Mouse (Mus musculus) gastrocnemius, postnatal 14 days (tissue): ENCODE measurements around the gene Reep1. TPM values are rescaled to one million over a fixed set of nuclear protein-coding genes. Genes with fewer than 3 reads are reported as not detected.
A peak's percentile ranks its signal among the peaks of the same experiment; 100 is the strongest.

Experiments
- DNase-seq: peaks from one replicate; pipeline ENCODE4 v3.0.0; 2021; ENCODE audit warnings: mixed read lengths
- intact Hi-C: fragments of 180-260 bp; cut with DNase I; formaldehyde crosslinking; loops from one replicate; pipeline ENCODE4 v1.15.1; 2025; ENCODE audit warnings: low total_unique reads
- long read RNA-seq, 2 experiments: library from polyadenylated mRNA; stranded (forward); transcript quantifications; one replicate each; pipeline ENCODE4 v2.0.0; 2021
- total RNA-seq, 2 experiments: library from RNA; stranded (reverse); gene quantifications; 2 replicates each; pipeline ENCODE4 v1.2.3; 2021

Gene Reep1
- 10 to 100 TPM; 84.7 to 92.8 TPM for total RNA-seq
- long read RNA-seq, experiment 1, transcript Reep1-201 (7 exons, 3,924 nt): minor isoform, 16 of 116 reads
- long read RNA-seq, experiment 1, transcript Reep1-203 (9 exons, 3,339 nt): major isoform, 58 of 116 reads
- long read RNA-seq, experiment 1, partial matches to known transcripts: 17 of 116 reads
- long read RNA-seq, experiment 1, other reads (novel, unspliced or antisense): 25 of 116 reads
- long read RNA-seq, experiment 2, transcript Reep1-203 (9 exons, 3,339 nt): major isoform, 62 of 116 reads
- long read RNA-seq, experiment 2, transcript Reep1-201 (7 exons, 3,924 nt): minor isoform, 14 of 116 reads
- long read RNA-seq, experiment 2, partial matches to known transcripts: 4 of 116 reads
- long read RNA-seq, experiment 2, other reads (novel, unspliced or antisense): 36 of 116 reads

GRCm38 (mm10) chr6:71707511-71708501 is at the start of gene Reep1:
Gene Reep1 (plus strand): TSS chr6:71707561.
- DNase-seq: peak; percentile 72
- intact Hi-C loops: no loop called here

GRCm38 (mm10) chr6:71658290-71658689 is 49.1 kb upstream of the Reep1 start:
- intact Hi-C loops: no loop called here
- DNase-seq: no peak

DNA sequence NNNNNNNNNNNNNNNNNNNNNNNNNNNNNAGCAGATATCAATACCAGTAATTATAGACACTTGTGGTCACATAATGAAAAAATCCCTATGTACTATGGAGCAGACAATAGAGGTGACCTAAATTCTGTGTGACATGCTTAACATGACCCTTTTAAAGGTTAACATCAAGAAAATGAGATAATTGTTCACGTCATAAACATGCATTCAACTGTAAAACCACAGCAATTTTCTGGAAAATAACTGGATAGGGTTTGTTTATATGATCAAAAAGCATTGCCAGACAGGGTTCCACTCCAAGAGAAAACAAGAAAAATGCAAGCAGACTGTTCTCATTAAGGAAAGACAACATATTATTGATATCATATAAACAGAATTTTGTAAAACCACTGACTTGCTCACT is 42.9 kb upstream of the Reep1 start:
- no peak for DNase-seq
- intact Hi-C loops: no loop called here

DNA sequence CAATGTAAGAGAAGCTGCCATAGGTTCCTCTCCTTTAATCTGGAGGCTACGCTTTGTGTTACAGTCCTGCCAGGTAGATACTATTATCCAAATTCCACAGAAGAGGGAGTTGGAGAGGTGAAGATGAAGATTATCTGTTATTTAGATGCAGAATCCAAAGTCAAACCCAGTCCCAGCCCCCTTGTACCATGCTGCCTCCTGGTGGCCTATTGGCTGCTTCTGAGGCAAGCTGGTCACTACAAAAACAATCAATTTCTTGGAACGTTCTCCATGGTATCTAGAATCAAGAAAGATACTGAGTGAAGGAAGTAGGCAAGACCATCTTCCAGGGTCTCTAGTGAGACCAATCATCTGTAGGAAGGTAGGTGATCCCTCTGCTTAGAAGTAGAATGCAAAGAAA is 34.2 kb upstream of the Reep1 start:
- DNase-seq: no peak
- intact Hi-C loops: no loop called here

- no peak for DNase-seq
- intact Hi-C loops: no loop called here
Measured at GRCm38 (mm10) chr6:71678891-71679290, 28.5 kb upstream of the Reep1 start.

DNA sequence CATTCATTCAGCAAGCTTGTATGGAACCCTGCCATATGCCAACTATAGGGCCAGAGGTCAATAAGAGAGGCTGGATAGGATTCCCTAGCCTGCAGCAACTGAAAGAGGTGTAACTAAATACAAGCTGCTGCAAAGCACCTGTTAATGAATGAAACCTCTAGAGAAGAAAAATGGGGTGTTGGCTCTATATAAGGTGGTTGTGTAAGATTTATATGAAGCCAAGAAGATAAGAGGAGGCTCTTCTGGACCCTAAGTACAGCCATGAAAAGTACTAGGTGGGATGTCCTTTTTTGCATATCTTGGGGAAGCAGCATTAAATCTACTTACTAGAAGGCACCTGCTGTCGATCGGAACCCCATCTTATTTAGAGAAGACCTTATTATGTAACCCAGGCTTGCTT is 12.2 kb upstream of the Reep1 start:
- intact Hi-C loops: no loop called here
- no peak for DNase-seq

DNA sequence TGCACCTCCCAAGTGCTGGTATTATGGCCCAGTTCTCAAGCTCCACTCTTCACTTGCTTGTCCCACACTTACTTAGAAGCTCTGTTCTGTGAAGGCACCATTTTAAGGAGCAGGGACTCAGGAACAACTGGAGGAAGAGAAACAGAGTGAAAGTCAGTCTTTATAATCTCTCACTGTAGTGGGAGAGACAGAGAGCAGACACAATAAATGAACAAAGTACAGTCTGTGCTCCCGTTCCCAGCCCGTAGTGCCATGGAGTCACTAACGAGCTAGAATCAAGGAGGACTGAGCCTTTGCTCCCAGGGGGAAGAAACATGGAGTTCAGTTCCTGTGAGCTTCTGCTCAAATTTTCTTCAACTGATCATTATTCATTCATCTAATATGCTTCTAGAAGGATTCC is 11.8 kb upstream of the Reep1 start:
- intact Hi-C loops: no loop called here
- DNase-seq: no peak

- intact Hi-C loops: no loop called here
- no peak for DNase-seq
Measured at GRCm38 (mm10) chr6:71706871-71707270, 490 bp upstream of the Reep1 start.

- DNase-seq: no peak
- intact Hi-C loops: no loop called here
Measured at GRCm38 (mm10) chr6:71708528-71708927, 1.2 kb downstream of the Reep1 start.

- intact Hi-C loops: no loop called here
- DNase-seq: no peak
Measured at GRCm38 (mm10) chr6:71710323-71710722, 3.0 kb downstream of the Reep1 start.

- intact Hi-C loops: no loop called here
- DNase-seq: no peak
Measured at GRCm38 (mm10) chr6:71711201-71711600, 3.8 kb downstream of the Reep1 start.

DNA sequence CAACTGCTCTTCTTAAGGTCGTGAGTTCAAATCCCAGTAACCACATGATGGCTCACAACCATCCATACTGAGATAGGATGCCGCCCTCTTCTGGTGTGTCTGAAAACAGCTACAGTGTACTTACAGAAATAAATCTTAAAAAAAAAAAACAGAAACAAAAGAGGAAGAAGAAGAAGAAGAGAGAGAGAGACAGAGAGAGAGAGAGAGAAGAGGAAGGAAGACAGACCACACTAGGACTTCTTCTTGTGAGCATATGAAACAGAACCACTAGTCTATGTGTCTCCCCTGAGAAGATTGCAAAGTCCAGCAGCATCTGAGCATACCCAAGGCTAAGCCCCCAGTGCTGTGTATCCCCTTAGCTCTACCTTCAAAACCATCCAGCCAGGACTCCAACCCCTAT is 6.2 kb downstream of the Reep1 start:
- intact Hi-C loops: no loop called here

DNA sequence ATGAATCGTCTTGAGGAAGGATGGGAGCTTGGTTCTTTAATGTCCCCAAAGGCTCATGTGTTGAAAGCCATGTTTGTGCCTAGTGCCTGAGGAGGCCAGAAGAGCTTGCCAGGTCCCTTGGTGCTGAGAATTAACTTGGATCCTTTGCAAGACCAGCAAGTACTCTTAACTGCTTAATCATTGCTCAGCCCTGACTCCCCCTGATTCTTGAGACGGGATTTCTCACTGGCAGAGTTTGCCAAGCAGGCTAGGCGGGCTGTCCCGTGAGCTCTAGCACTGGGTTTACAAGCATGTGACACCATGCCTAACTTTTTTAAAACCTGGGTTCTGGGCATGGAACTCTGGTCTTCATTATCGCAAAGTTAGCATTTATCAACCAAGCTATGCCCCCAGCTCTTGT is 7.6 kb downstream of the Reep1 start:
- intact Hi-C loops: no loop called here
- DNase-seq: no peak

More for the DNA sequence above, 6.2 kb downstream of the Reep1 start:
- no peak for DNase-seq

DNA sequence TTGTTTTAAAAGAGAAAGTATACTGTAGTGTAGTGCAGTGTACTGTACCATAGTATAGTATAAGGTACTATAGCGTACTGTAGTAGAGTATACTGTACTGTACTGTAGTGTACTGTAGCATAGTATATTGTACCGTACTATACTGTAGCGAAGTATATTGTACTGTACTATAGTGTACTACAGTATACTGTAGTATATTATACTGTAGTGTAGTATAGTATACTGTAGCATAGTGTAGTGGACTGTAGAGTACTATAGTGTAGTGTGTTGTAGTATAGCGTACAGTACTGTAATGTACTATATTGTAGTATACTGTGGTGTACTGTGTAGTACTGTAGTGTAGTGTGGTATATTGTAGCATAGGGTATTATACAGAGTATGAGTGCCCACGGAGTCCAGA is 9.1 kb downstream of the Reep1 start:
- intact Hi-C loops: no loop called here

GRCm38 (mm10) chr6:71718322-71718721 is 11.0 kb downstream of the Reep1 start:
- intact Hi-C loops: no loop called here

More for the DNA sequence above, 9.1 kb downstream of the Reep1 start:
- DNase-seq: no peak

GRCm38 (mm10) chr6:71719302-71719701 is 11.9 kb downstream of the Reep1 start:
- intact Hi-C loops: no loop called here
- DNase-seq: no peak

More at GRCm38 (mm10) chr6:71718322-71718721, 11.0 kb downstream of the Reep1 start:
- no peak for DNase-seq

- DNase-seq: no peak
- intact Hi-C loops: no loop called here
Measured at GRCm38 (mm10) chr6:71722988-71723387, 15.6 kb downstream of the Reep1 start.

GRCm38 (mm10) chr6:71723555-71723954 is 16.2 kb downstream of the Reep1 start:
- intact Hi-C loops: no loop called here
- DNase-seq: peak; percentile 79

GRCm38 (mm10) chr6:71726710-71727109 is 19.3 kb downstream of the Reep1 start:
- intact Hi-C loops: no loop called here
- DNase-seq: no peak

DNA sequence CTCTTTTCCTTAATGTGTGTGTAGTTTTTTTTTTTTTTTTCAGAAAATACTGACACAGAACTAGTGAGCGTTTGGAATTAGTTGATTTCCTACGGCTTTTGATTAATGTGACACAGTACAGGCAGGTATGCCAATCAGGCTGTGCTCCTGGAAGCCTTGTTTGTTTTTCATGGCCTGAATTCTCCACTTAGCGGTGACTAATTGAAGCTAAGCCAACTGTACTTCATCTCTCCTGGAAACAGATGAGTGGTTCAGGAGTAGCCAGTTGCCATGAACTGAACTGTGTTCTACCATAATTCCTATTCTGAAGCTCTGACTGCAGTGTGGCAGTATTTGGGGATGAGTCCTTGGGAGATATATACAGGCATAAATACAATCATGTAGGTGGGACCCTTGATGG is 20.9 kb downstream of the Reep1 start:
- intact Hi-C loops: no loop called here
- no peak for DNase-seq
